Mouse (Mus musculus) monocyte, adult 5-6 weeks (primary cell): ENCODE measurements around the gene Elf2. TPM values are rescaled to one million over a fixed set of nuclear protein-coding genes. Genes with fewer than 3 reads are reported as not detected.
A peak's percentile ranks its signal among the peaks of the same experiment; 100 is the strongest.
"Not testable (repeated sequence)": the region's sequence is repeated elsewhere in the genome, so short reads cannot be mapped to it uniquely, and the experiment has no call there.

Source experiments
- ATAC-seq: fragments of 153-309, 156-312 bp; replicated peaks from 2 replicates; pipeline ENCODE4 v1.8.0; 2017; ENCODE audit warnings: mild to moderate bottlenecking; ENCODE audit not compliant: low TSS enrichment, insufficient number of reproducible peaks, severe bottlenecking, poor library complexity, low FRiP score
- total RNA-seq: library from RNA; stranded (forward); fragments of 200-1000, 200-491, 200-594 nt; gene quantifications from 3 replicates; pipeline ENCODE4 v1.2.3, GENCODE M21; 2017

Elf2 gene
- total RNA-seq, 1 experiment from 2014 or later, result 185 TPM

- peak; percentile 74 for ATAC-seq
Observed at GRCm38 (mm10) chr3:51364703-51365516, 24.4 kb upstream of the Elf2 start.

- ATAC-seq, result no peak
Observed at GRCm38 (mm10) chr3:51361066-51361465, 20.6 kb upstream of the Elf2 start.

- ATAC-seq, result no peak
Observed at GRCm38 (mm10) chr3:51359558-51360307, 19.3 kb upstream of the Elf2 start.

- ATAC-seq, result peak; percentile 52
Observed at GRCm38 (mm10) chr3:51358660-51359557, 18.4 kb upstream of the Elf2 start.

- ATAC-seq, result 0 out of 2 replicates have a peak, but pooled peaks have one; percentile 20
Observed at GRCm38 (mm10) chr3:51358181-51358580, 17.7 kb upstream of the Elf2 start.

- ATAC-seq, result no peak
Observed at GRCm38 (mm10) chr3:51357624-51358023, 17.2 kb upstream of the Elf2 start.

GRCm38 (mm10) chr3:51357078-51357477, 16.6 kb upstream of the Elf2 start:
- ATAC-seq, result no peak

- ATAC-seq, result not testable (repeated sequence)
Observed at GRCm38 (mm10) chr3:51354956-51355355, 14.5 kb upstream of the Elf2 start.

- no peak for ATAC-seq
Observed at GRCm38 (mm10) chr3:51354034-51354427, 13.6 kb upstream of the Elf2 start.

GRCm38 (mm10) chr3:51353325-51354033, 13.0 kb upstream of the Elf2 start:
- ATAC-seq, result peak; percentile 65

GRCm38 (mm10) chr3:51350806-51351205, 10.3 kb upstream of the Elf2 start:
- ATAC-seq, result no peak

GRCm38 (mm10) chr3:51348646-51349238, 8.3 kb upstream of the Elf2 start:
- ATAC-seq, result no peak

GRCm38 (mm10) chr3:51345017-51345416, 4.6 kb upstream of the Elf2 start:
- not testable (repeated sequence) for ATAC-seq

- ATAC-seq, result not testable (repeated sequence)
Observed at GRCm38 (mm10) chr3:51344182-51344581, 3.7 kb upstream of the Elf2 start.

- ATAC-seq, result no peak
Observed at GRCm38 (mm10) chr3:51343260-51343659, 2.8 kb upstream of the Elf2 start.

GRCm38 (mm10) chr3:51342152-51342551, 1.7 kb upstream of the Elf2 start:
- ATAC-seq, result no peak

- peak; percentile 23; the same call in 1 of the 2 replicates for ATAC-seq
Observed at GRCm38 (mm10) chr3:51341268-51342081, 1.0 kb upstream of the Elf2 start.
